In genomic region chr9:62559446-62559845, GRCm38 (mm10) we compare ENCODE assay signal across 16 mouse cellular contexts. TPM values are rescaled to one million over a fixed set of nuclear protein-coding genes. Genes with fewer than 3 reads are reported as not detected.
DNase-seq lines count a peak whose midpoint lies in the region; ATAC-seq and TF ChIP-seq lines count a peak whose summit lies in the region.
"Had no signal": no experiment of that assay in that cellular context is flagged by ENCODE, and none has a peak within 500 bp of the region (broad histone marks: within the 10 kb centered on the region; RNA-seq: fewer than 3 reads in every experiment).

No protein-coding gene starts in this region.

- no peak overlapping the region for H3K4me3 ChIP-seq in heart, embryonic 13.5 days
- no peak overlapping the region for H3K4me3 ChIP-seq in stomach, postnatal 0 days (ENCODE audit: low read depth, low read length)
- H3K4me3 ChIP-seq: embryonic facial prominence, embryonic 15.5 days; hindbrain, embryonic 12.5 days; midbrain, embryonic 10.5 days; neural tube, embryonic 13.5 days had no signal

- no peak for ATAC-seq in heart, embryonic 13.5 days (ENCODE audit: extremely low read depth, insufficient number of reproducible peaks, low FRiP score, low TSS enrichment)
- no peak for ATAC-seq in stomach, postnatal 0 days (ENCODE audit: low FRiP score, low TSS enrichment)
- ATAC-seq: inflammation-experienced regulatory T-cells, adult 6 months had no signal

- H3K9ac ChIP-seq in heart, embryonic 13.5 days: no peak overlapping the region
- H3K9ac ChIP-seq in stomach, postnatal 0 days (ENCODE audit: low read length): no peak overlapping the region
- H3K9ac ChIP-seq: embryonic facial prominence, embryonic 15.5 days; hindbrain, embryonic 12.5 days; liver, postnatal 0 days; neural tube, embryonic 13.5 days had no signal

- H3K36me3 ChIP-seq in heart, embryonic 13.5 days: no peaks in the 10 kb centered on the region
- no peaks in the 10 kb centered on the region for H3K36me3 ChIP-seq in stomach, postnatal 0 days (ENCODE audit: control insufficient read depth, insufficient read depth, low read length)
- H3K36me3 ChIP-seq: embryonic facial prominence, embryonic 15.5 days; hindbrain, embryonic 12.5 days; midbrain, embryonic 10.5 days; neural tube, embryonic 13.5 days had no signal

- H3K27me3 ChIP-seq in heart, embryonic 13.5 days (replicated peaks): no peaks in the 10 kb centered on the region
- H3K27me3 ChIP-seq in stomach, postnatal 0 days (ENCODE audit: control insufficient read depth, insufficient read depth, low read length): no peaks in the 10 kb centered on the region
- H3K27me3 ChIP-seq: embryonic facial prominence, embryonic 15.5 days; neural tube, embryonic 13.5 days had no signal

- no peak overlapping the region for H3K4me2 ChIP-seq in heart, embryonic 13.5 days
- no peak overlapping the region for H3K4me2 ChIP-seq in stomach, postnatal 0 days (replicated peaks; ENCODE audit: low read depth)
- H3K4me2 ChIP-seq: embryonic facial prominence, embryonic 15.5 days; hindbrain, embryonic 12.5 days; neural tube, embryonic 13.5 days had no signal

- DNase-seq in cerebellum, adult 8-10 months: peak; percentile 28
- no peak for DNase-seq in cerebellum, adult 11-12 months
- DNase-seq in heart, adult 18-20 months: no peak
- DNase-seq in kidney, postnatal 10 days: peak; percentile 3
- no peak for DNase-seq in kidney, adult 11 months
- no peak for DNase-seq in stomach, postnatal 0 days (ENCODE audit: low spot score)
- DNase-seq: embryo, embryonic 11 days; liver; thymus, postnatal 36 days had no signal

- peaks cover 23% of the 10 kb centered on the region for H3K4me1 ChIP-seq in heart, embryonic 13.5 days
- 0 out of 2 replicates have a peak, but pooled peaks cover 3% of the 10 kb centered on the region for H3K4me1 ChIP-seq in stomach, postnatal 0 days (replicated peaks; ENCODE audit: control insufficient read depth, insufficient read depth)
- H3K4me1 ChIP-seq: embryonic facial prominence, embryonic 15.5 days had no signal

- no peak for TF ChIP-seq EP300 in stomach, postnatal 0 days (optimal IDR thresholded peaks at IDR 0.05)

- WGBS in heart, embryonic 13.5 days: 61% methylated on average over 3 of the region's 3 CpGs
- 75% methylated on average over 3 of the region's 3 CpGs for WGBS in stomach, postnatal 0 days

- H3K9me3 ChIP-seq in heart, embryonic 13.5 days: no peaks in the 10 kb centered on the region
- no peaks in the 10 kb centered on the region for H3K9me3 ChIP-seq in stomach, postnatal 0 days (ENCODE audit: control insufficient read depth, low read length)
- H3K9me3 ChIP-seq: embryonic facial prominence, embryonic 15.5 days; hindbrain, embryonic 12.5 days; midbrain, embryonic 10.5 days; neural tube, embryonic 13.5 days had no signal

- peak overlapping the region; percentile 29; the same call in 1 of the 2 replicates for H3K27ac ChIP-seq in heart, embryonic 13.5 days (replicated peaks)
- 0 out of 2 replicates have a peak overlapping the region, but pooled peaks have one; percentile 24 for H3K27ac ChIP-seq in stomach, postnatal 0 days (replicated peaks)
- H3K27ac ChIP-seq: embryonic facial prominence, embryonic 15.5 days; hindbrain, embryonic 12.5 days; midbrain, embryonic 10.5 days; neural tube, embryonic 13.5 days had no signal

- TF ChIP-seq CTCF in stomach, postnatal 0 days (IDR thresholded peaks at IDR 0.05; ENCODE audit: low read depth): no peak

RNA-seq across cellular contexts. Expression of gene Coro2b, which starts 22.6 kb away (rescaled TPM):
- 6.4 and 7.3 TPM in 2 replicates for polyA plus RNA-seq in heart, embryonic 13.5 days (2015; fragmentation: Nextera tagmentation; extraction: Ambion mirVana)
- 10 to 100 TPM; 13.3 to 13.8 TPM for total RNA-seq in heart, adult 18-20 months (2021)
- 4.9 and 5.4 TPM in 2 replicates for polyA plus RNA-seq in stomach, postnatal 0 days (2015; fragmentation: Nextera tagmentation; extraction: Ambion mirVana)

Comparison
In these comparisons a context has a peak if more than half of its experiments do, and no peak if none do; other contexts are left out.
1. DNase-seq: peak in cerebellum, adult 8-10 months (single experiment) and kidney, postnatal 10 days (single experiment); none in cerebellum, adult 11-12 months (single experiment), heart, adult 18-20 months (0 of 2), kidney, adult 11 months (single experiment) and stomach, postnatal 0 days (single experiment).